Mouse (Mus musculus) small intestine, adult 2 months (tissue): ENCODE measurements at regions not wholly inside any gene's neighbourhood (a gene's known extent, or its start where the extent isn't known, plus 50 kb on each side); places are given as distances from the start of the nearest gene placed in this dataset.

Source experiments
- CTCF ChIP-seq: fragments of 200-500 bp; IDR thresholded peaks from 2 replicates; pipeline ENCODE4 v1.5.1; 2012; ENCODE audit warnings: low read depth, mild to moderate bottlenecking, control low read depth, inconsistent platforms, low read length, moderate library complexity, mixed read lengths; ENCODE audit not compliant: insufficient replicate concordance, insufficient read length; ENCODE audit errors: extremely low read depth
- POLR2A ChIP-seq: fragments of 200-500 bp; IDR thresholded peaks from 2 replicates; pipeline ENCODE4 v1.6.1; 2012; ENCODE audit warnings: low read depth, mild to moderate bottlenecking, control low read depth, inconsistent platforms, low read length, moderate library complexity

DNA sequence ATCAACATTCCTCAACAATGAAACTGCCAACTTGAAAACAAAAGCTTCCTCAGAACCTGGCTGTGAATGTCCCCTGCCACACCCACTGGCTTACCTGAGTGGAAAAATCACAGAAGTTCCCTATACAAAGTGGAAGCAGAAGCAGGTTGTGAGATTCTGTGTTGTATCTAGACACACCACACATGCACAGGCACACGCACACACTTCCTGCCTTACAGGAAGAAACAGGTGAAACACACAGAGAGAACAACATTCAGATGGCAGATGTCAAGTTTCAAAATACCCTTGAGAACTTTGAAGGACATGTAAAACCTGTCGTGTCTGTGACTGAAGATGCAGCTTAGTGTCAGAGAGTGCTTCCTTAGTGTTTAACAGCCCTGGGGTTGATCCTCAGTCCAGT lies 413.5 kb upstream of the 4930412O13Rik start:
- no peak for TF ChIP-seq POLR2A
- no peak for TF ChIP-seq CTCF
